Mouse (Mus musculus) heart, embryonic 14.5 days (tissue): Measurements from ENCODE around the gene Mpzl3. TPM values are rescaled to one million over a fixed set of nuclear protein-coding genes. Genes with fewer than 3 reads are reported as not detected.
A peak's percentile ranks its signal among the peaks of the same experiment; 100 is the strongest.

Experiments
- ATAC-seq: fragments of 200-750 bp; cut with Nextera tagmentation; 2 replicates; pipeline ENCODE4 v1.8.0; 2017; ENCODE audit warnings: low read depth, moderate TSS enrichment; ENCODE audit not compliant: insufficient number of reproducible peaks, insufficient read depth, low FRiP score
- H3K27ac ChIP-seq, 2 experiments: fragments of 200-500 bp in 1 of 2; fragments of 300-500 bp in 1 of 2; sonication (generic) in 1 of 2; replicated peaks in 1 of 2; 2 replicates each; pipeline ENCODE4 v1.5.1; 2012 to 2014; ENCODE audit warnings: low read depth in 2 of 2, low read length in 2 of 2, control low read depth in 1 of 2, mild to moderate bottlenecking in 1 of 2, mixed read lengths in 1 of 2; ENCODE audit not compliant: control insufficient read depth in 1 of 2, insufficient read depth in 1 of 2
- H3K27me3 ChIP-seq: fragments of 300-500 bp; sonication (generic); 2 replicates; pipeline ENCODE4 v1.6.1; 2014; ENCODE audit warnings: mild to moderate bottlenecking, low read length, control low read depth; ENCODE audit not compliant: control insufficient read depth, insufficient read depth
- H3K36me3 ChIP-seq: fragments of 300-500 bp; sonication (generic); 2 replicates; pipeline ENCODE4 v1.6.1; 2014; ENCODE audit warnings: mild to moderate bottlenecking, control low read depth, low read length, mixed read lengths; ENCODE audit not compliant: control insufficient read depth, insufficient read depth
- H3K4me1 ChIP-seq, 2 experiments: fragments of 200-500 bp in 1 of 2; fragments of 300-500 bp in 1 of 2; sonication (generic) in 1 of 2; 2 replicates each; pipeline ENCODE4 v1.6.1; 2012 to 2014; ENCODE audit warnings: low read length in 2 of 2, control low read depth in 1 of 2, mixed read lengths in 1 of 2; ENCODE audit not compliant: control insufficient read depth in 2 of 2, insufficient read depth in 2 of 2
- H3K4me2 ChIP-seq: fragments of 300-500 bp; sonication (generic); 2 replicates; pipeline ENCODE4 v1.6.1; 2014; ENCODE audit warnings: mild to moderate bottlenecking, low read length
- H3K4me3 ChIP-seq, 2 experiments: fragments of 200-500 bp in 1 of 2; fragments of 300-500 bp in 1 of 2; sonication (generic) in 1 of 2; 2 replicates each; pipeline ENCODE4 v1.5.1; 2012 to 2014; ENCODE audit warnings: low read length in 2 of 2, mild to moderate bottlenecking in 2 of 2, control low read depth in 1 of 2, low read depth in 1 of 2, moderate library complexity in 1 of 2; ENCODE audit not compliant: control insufficient read depth in 1 of 2, insufficient read depth in 1 of 2
- H3K9ac ChIP-seq: fragments of 300-500 bp; sonication (generic); 2 replicates; pipeline ENCODE4 v1.6.1; 2014; ENCODE audit warnings: mild to moderate bottlenecking, low read length
- H3K9me3 ChIP-seq: fragments of 300-500 bp; sonication (generic); 2 replicates; pipeline ENCODE4 v1.6.1; 2016; ENCODE audit warnings: low read length, control low read depth; ENCODE audit not compliant: control insufficient read depth
- WGBS: fragments of 180-500 bp; shearing (Covaris S2); extraction: QIAGEN DNeasy Blood & Tissue Kit; methylation state at CpG from one replicate; pipeline ENCODE4 v1.1.7; 2014; 5-methylcytosine and 5-hydroxymethylcytosine counted together
- polyA plus RNA-seq: library from polyadenylated mRNA; unstranded; fragments of >200 nt; fragmentation: Nextera tagmentation; extraction: Ambion mirVana; gene quantifications from 2 replicates; pipeline ENCODE4 v1.2.1, GENCODE M21; 2014

Gene Mpzl3
- polyA plus RNA-seq, 1 experiment from 2014 or later, result 1.5 TPM

GRCm38 (mm10) chr9:45088040-45088439 is 33.1 kb downstream of the Mpzl3 start:
- peaks cover 0 to 4% of the 10 kb centered on the region in 2 experiments; a peak in 2 of 4 replicates for H3K4me1 ChIP-seq
- H3K9me3 ChIP-seq, result no peaks in the 10 kb centered on the region
- no peak for ATAC-seq
- no peaks in the 10 kb centered on the region for H3K36me3 ChIP-seq
- H3K27ac ChIP-seq, result no peak overlapping the region
- no peak overlapping the region for H3K4me3 ChIP-seq
- no peak overlapping the region for H3K4me2 ChIP-seq
- H3K27me3 ChIP-seq, result no peaks in the 10 kb centered on the region
- no peak overlapping the region for H3K9ac ChIP-seq

- ATAC-seq, result no peak
- Histone ChIP-seq H3K36me3 (no peaks in the 10 kb centered on the region), H3K4me1 (peaks cover 0 to 4% of the 10 kb centered on the region in 2 experiments; a peak in 2 of 4 replicates), H3K27ac (no peak overlapping the region), H3K27me3 (no peaks in the 10 kb centered on the region), H3K9me3 (no peaks in the 10 kb centered on the region), H3K4me3 (no peak overlapping the region), H3K4me2 (no peak overlapping the region), H3K9ac (no peak overlapping the region)
- WGBS, result 53% methylated on average over 3 of the region's 3 CpGs
Measured at GRCm38 (mm10) chr9:45090811-45091210, 35.8 kb downstream of the Mpzl3 start.

- H3K9me3 ChIP-seq, result no peaks in the 10 kb centered on the region
- no peak overlapping the region for H3K4me3 ChIP-seq
- H3K4me1 ChIP-seq, result peaks cover 0 to 4% of the 10 kb centered on the region in 2 experiments; a peak in 2 of 4 replicates
- 44% methylated on average over 4 of the region's 4 CpGs for WGBS
- H3K36me3 ChIP-seq, result no peaks in the 10 kb centered on the region
- H3K9ac ChIP-seq, result no peak overlapping the region
- H3K4me2 ChIP-seq, result no peak overlapping the region
- no peaks in the 10 kb centered on the region for H3K27me3 ChIP-seq
- ATAC-seq, result no peak
- peak overlapping the region in 1 of 2 experiments; percentile 41; a peak in 2 of 4 replicates for H3K27ac ChIP-seq
Measured at GRCm38 (mm10) chr9:45092641-45093040, 37.7 kb downstream of the Mpzl3 start.

GRCm38 (mm10) chr9:45095149-45095937 is 40.4 kb downstream of the Mpzl3 start:
- 79% methylated on average over 6 of the region's 6 CpGs for WGBS
- ATAC-seq, result no peak
- Histone ChIP-seq H3K4me1 (peaks cover 0 to 4% of the 10 kb centered on the region in 2 experiments; a peak in 2 of 4 replicates), H3K27me3 (no peaks in the 10 kb centered on the region), H3K4me2 (no peak overlapping the region), H3K9me3 (no peaks in the 10 kb centered on the region), H3K9ac (no peak overlapping the region), H3K4me3 (no peak overlapping the region), H3K27ac (no peak overlapping the region), H3K36me3 (no peaks in the 10 kb centered on the region)

GRCm38 (mm10) chr9:45097877-45098276 is 42.9 kb downstream of the Mpzl3 start:
- H3K36me3 ChIP-seq, result no peaks in the 10 kb centered on the region
- no peaks in the 10 kb centered on the region for H3K27me3 ChIP-seq
- no peak for ATAC-seq
- H3K4me2 ChIP-seq, result no peak overlapping the region
- H3K27ac ChIP-seq, result no peak overlapping the region
- peaks cover under 1 to 4% of the 10 kb centered on the region in 2 experiments; a peak in 2 of 4 replicates for H3K4me1 ChIP-seq
- WGBS, result 82% methylated on average over 5 of the region's 5 CpGs
- no peaks in the 10 kb centered on the region for H3K9me3 ChIP-seq
- H3K4me3 ChIP-seq, result no peak overlapping the region
- no peak overlapping the region for H3K9ac ChIP-seq

- Histone ChIP-seq H3K36me3 (no peaks in the 10 kb centered on the region), H3K4me3 (no peak overlapping the region), H3K4me1 (peaks cover 4 to 9% of the 10 kb centered on the region in 2 experiments; a peak in 3 of 4 replicates), H3K9me3 (no peaks in the 10 kb centered on the region), H3K9ac (no peak overlapping the region), H3K27ac (no peak overlapping the region), H3K27me3 (no peaks in the 10 kb centered on the region), H3K4me2 (no peak overlapping the region)
- 30% methylated on average over 3 of the region's 3 CpGs for WGBS
- no peak for ATAC-seq
Measured at GRCm38 (mm10) chr9:45098426-45098825, 43.4 kb downstream of the Mpzl3 start.

- Histone ChIP-seq H3K27ac (no peak overlapping the region), H3K4me2 (no peak overlapping the region), H3K9me3 (no peaks in the 10 kb centered on the region), H3K36me3 (no peaks in the 10 kb centered on the region), H3K27me3 (no peaks in the 10 kb centered on the region), H3K9ac (no peak overlapping the region), H3K4me1 (peaks cover 7 to 12% of the 10 kb centered on the region in 2 experiments; a peak in 3 of 4 replicates), H3K4me3 (no peak overlapping the region)
- WGBS, result 88% methylated on average over 1 of the region's 1 CpGs
- ATAC-seq, result no peak
Measured at GRCm38 (mm10) chr9:45102528-45102927, 47.5 kb downstream of the Mpzl3 start.
